Mouse (Mus musculus) kidney, embryonic 15.5 days (tissue): ENCODE measurements around the gene Dennd4a. TPM values are rescaled to one million over a fixed set of nuclear protein-coding genes. Genes with fewer than 3 reads are reported as not detected.
A peak's percentile ranks its signal among the peaks of the same experiment; 100 is the strongest.
"Not testable (repeated sequence)": the region's sequence is repeated elsewhere in the genome, so short reads cannot be mapped to it uniquely, and the experiment has no call there.

ENCODE experiments used
- ATAC-seq: fragments of 200-750 bp; cut with Nextera tagmentation; replicated peaks from 2 replicates; pipeline ENCODE4 v1.8.0; 2017; ENCODE audit warnings: moderate TSS enrichment; ENCODE audit not compliant: low FRiP score
- H3K27ac ChIP-seq: fragments of 300-500 bp; sonication (generic); 2 replicates; pipeline ENCODE4 v1.5.1; 2015; ENCODE audit warnings: mild to moderate bottlenecking, inconsistent platforms
- H3K27me3 ChIP-seq: fragments of 300-500 bp; sonication (generic); 2 replicates; pipeline ENCODE4 v1.6.1; 2015; ENCODE audit warnings: inconsistent platforms
- H3K36me3 ChIP-seq: fragments of 300-500 bp; sonication (generic); 2 replicates; pipeline ENCODE4 v1.6.1; 2015; ENCODE audit warnings: inconsistent platforms
- H3K4me1 ChIP-seq: fragments of 300-500 bp; sonication (generic); 2 replicates; pipeline ENCODE4 v1.6.1; 2015; ENCODE audit warnings: inconsistent platforms
- H3K4me2 ChIP-seq: fragments of 300-500 bp; sonication (generic); 2 replicates; pipeline ENCODE4 v1.6.1; 2015; ENCODE audit warnings: moderate library complexity, mild to moderate bottlenecking, inconsistent platforms
- H3K4me3 ChIP-seq: fragments of 300-500 bp; sonication (generic); replicated peaks from 2 replicates; pipeline ENCODE4 v1.5.1; 2015; ENCODE audit warnings: mild to moderate bottlenecking, inconsistent platforms
- H3K9ac ChIP-seq: fragments of 300-500 bp; sonication (generic); 2 replicates; pipeline ENCODE4 v1.6.1; 2015; ENCODE audit warnings: mild to moderate bottlenecking, inconsistent platforms
- H3K9me3 ChIP-seq: fragments of 300-500 bp; sonication (generic); replicated peaks from 2 replicates; pipeline ENCODE4 v1.6.1; 2016; ENCODE audit warnings: inconsistent platforms
- WGBS: fragments of 180-500 bp; shearing (Covaris S2); methylation state at CpG from one replicate; pipeline ENCODE4 v1.1.7; 2015; ENCODE audit warnings: mixed read lengths; 5-methylcytosine and 5-hydroxymethylcytosine counted together
- polyA plus RNA-seq: library from polyadenylated mRNA; unstranded; fragments of >200 nt; fragmentation: Nextera tagmentation; extraction: Ambion mirVana; gene quantifications from 2 replicates; pipeline ENCODE4 v1.2.1, GENCODE M21; 2015

The Dennd4a gene
- polyA plus RNA-seq, 1 experiment from 2014 or later = 7.6 TPM

- ATAC-seq = no peak
- WGBS = 86% methylated on average over 5 of the region's 5 CpGs
- no peaks in the 10 kb centered on the region for H3K9me3 ChIP-seq
- H3K27me3 ChIP-seq = no peaks in the 10 kb centered on the region
- no peak overlapping the region for H3K4me2 ChIP-seq
- no peaks in the 10 kb centered on the region for H3K4me1 ChIP-seq
- no peak overlapping the region for H3K9ac ChIP-seq
- H3K36me3 ChIP-seq = no peaks in the 10 kb centered on the region
- no peak overlapping the region for H3K27ac ChIP-seq
- H3K4me3 ChIP-seq = no peak overlapping the region
Measured at GRCm38 (mm10) chr9:64803373-64804214, 7.5 kb upstream of the Dennd4a start.

- WGBS = 58% methylated on average over 5 of the region's 5 CpGs
- no peak overlapping the region for H3K4me2 ChIP-seq
Measured at GRCm38 (mm10) chr9:64805875-64806274, 5.3 kb upstream of the Dennd4a start.

GRCm38 (mm10) chr9:64806335-64807060 is 4.6 kb upstream of the Dennd4a start:
- Histone ChIP-seq H3K36me3 (no peaks in the 10 kb centered on the region), H3K4me1 (no peaks in the 10 kb centered on the region), H3K9ac (no peak overlapping the region), H3K9me3 (no peaks in the 10 kb centered on the region), H3K4me3 (no peak overlapping the region), H3K27ac (no peak overlapping the region), H3K4me2 (no peak overlapping the region), H3K27me3 (no peaks in the 10 kb centered on the region)
- no peak for ATAC-seq
- 79% methylated on average over 6 of the region's 6 CpGs for WGBS

More at GRCm38 (mm10) chr9:64805875-64806274, 5.3 kb upstream of the Dennd4a start:
- H3K27me3 ChIP-seq = no peaks in the 10 kb centered on the region
- no peak overlapping the region for H3K9ac ChIP-seq
- H3K4me3 ChIP-seq = no peak overlapping the region
- ATAC-seq = no peak
- no peaks in the 10 kb centered on the region for H3K36me3 ChIP-seq
- H3K4me1 ChIP-seq = no peaks in the 10 kb centered on the region
- no peaks in the 10 kb centered on the region for H3K9me3 ChIP-seq
- no peak overlapping the region for H3K27ac ChIP-seq

- no peak for ATAC-seq
- no peak overlapping the region for H3K4me3 ChIP-seq
- no peaks in the 10 kb centered on the region for H3K9me3 ChIP-seq
- 74% methylated on average over 14 of the region's 14 CpGs for WGBS
- no peak overlapping the region for H3K27ac ChIP-seq
- H3K4me1 ChIP-seq = peaks cover 4% of the 10 kb centered on the region; the same call in 1 of the 2 replicates
- H3K4me2 ChIP-seq = no peak overlapping the region
- H3K9ac ChIP-seq = no peak overlapping the region
- H3K27me3 ChIP-seq = no peaks in the 10 kb centered on the region
- H3K36me3 ChIP-seq = no peaks in the 10 kb centered on the region
Measured at GRCm38 (mm10) chr9:64807061-64807808, 3.9 kb upstream of the Dennd4a start.

DNA sequence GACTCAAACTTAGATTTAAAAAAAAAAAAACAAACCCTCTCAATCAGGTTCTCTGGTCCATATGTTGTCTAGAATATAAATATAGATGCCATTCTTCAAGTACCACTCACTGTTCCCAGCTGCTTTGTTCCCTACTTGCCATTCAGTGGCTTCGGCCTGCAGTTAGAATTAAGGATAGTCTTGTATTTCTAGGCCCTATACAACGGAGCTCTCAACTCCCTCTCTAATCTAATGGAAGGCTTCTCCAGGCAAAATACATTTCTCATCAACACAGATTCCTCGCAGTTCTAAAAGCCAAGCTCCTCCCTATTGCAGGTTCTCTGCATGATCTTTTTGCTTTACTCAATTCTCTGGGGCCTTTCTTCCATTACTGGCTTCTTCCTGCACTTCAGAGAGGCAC is 1.3 kb upstream of the Dennd4a start:
- Histone ChIP-seq H3K27me3 (no peaks in the 10 kb centered on the region), H3K36me3 (no peaks in the 10 kb centered on the region), H3K4me1 (peaks cover 8% of the 10 kb centered on the region; the same call in 1 of the 2 replicates), H3K4me3 (no peak overlapping the region), H3K9ac (no peak overlapping the region), H3K9me3 (no peaks in the 10 kb centered on the region), H3K27ac (no peak overlapping the region), H3K4me2 (no peak overlapping the region)
- 76% methylated on average over 3 of the region's 3 CpGs for WGBS
- no peak for ATAC-seq

DNA sequence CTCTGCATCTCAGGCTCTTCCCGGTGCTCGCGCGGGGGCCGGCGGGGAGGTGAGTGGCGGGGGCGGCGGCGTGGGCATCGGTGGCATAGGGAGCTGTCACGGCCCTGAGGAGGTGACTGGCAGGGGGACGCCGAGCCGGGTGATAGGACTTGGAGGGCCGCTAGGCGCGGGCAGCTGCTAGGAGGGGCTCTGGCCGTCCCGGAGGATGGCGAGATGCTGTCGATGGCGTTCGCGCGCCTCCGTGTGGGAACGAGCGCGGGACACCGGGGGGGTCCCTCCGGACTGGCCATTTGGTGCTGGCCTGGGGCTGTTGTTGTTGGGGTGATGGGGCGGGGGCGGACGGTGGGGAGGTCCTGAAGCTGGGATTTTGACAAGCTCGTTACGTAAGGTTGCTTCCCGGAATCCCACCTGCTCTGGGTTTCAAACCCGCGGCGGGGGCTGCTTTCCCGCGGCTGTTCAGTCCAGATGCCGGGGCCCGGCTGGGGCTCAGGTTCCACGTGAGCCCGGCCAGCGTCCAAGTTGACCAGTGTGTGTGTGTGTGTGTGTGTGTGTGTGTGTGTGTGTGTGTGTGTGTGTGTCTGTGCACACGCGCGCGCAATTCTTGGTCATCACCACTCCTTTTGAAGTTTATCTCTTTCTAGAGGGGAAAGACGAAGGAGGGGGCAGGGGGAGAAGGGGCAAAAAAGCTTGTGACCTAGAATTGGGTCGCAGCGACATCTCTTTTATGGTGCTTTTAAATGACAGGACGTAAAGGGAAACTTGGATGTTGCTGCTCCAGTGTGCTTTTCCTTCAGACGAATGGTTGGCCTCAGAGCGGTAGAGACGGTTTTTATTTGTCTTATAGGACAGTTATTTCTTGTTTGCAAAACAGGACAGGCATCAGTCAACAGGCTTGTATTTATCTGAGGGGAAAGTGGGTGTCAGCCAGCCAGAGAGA is 666 bp downstream of the Dennd4a start:
- WGBS = under 1% methylated on average over 58 of the region's 59 CpGs
- ATAC-seq = peak; percentile 76
- no peaks in the 10 kb centered on the region for H3K9me3 ChIP-seq

DNA sequence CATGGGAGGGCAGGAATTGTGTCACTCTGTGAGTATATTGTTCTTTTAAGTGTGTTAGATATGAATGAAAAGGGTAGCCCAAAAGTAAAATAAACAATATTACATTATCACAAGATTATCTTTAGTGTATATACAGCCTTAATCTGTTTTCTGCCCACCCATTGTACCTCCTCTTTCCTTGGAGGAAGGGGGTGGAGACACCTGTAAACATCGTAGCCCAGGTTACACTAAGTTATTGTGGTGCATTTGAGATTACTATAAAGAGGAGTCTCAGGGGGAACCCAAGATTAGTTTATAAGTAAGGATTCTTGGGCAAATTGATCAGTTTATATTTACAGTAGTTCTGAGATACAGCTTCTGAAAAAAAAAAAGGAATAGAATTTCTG is 1.3 kb downstream of the Dennd4a start:
- Histone ChIP-seq H3K9me3 (no peaks in the 10 kb centered on the region), H3K4me3 (peak overlapping the region; percentile 90), H3K36me3 (no peaks in the 10 kb centered on the region), H3K4me1 (peaks cover 8% of the 10 kb centered on the region; the same call in 1 of the 2 replicates), H3K9ac (0 out of 2 replicates have a peak overlapping the region, but pooled peaks have one; percentile 61), H3K4me2 (peak overlapping the region; percentile 90), H3K27ac (no peak overlapping the region), H3K27me3 (no peaks in the 10 kb centered on the region)
- no peak for ATAC-seq
- WGBS = 32% methylated on average over 1 of the region's 1 CpGs

More for the DNA sequence above, 666 bp downstream of the Dennd4a start:
- peak overlapping the region; percentile 90 for H3K4me2 ChIP-seq
- H3K4me1 ChIP-seq = peaks cover 8% of the 10 kb centered on the region; the same call in 1 of the 2 replicates
- peak overlapping the region; percentile 90 for H3K27ac ChIP-seq
- no peaks in the 10 kb centered on the region for H3K27me3 ChIP-seq
- H3K36me3 ChIP-seq = no peaks in the 10 kb centered on the region
- peak overlapping the region; percentile 90 for H3K4me3 ChIP-seq
- H3K9ac ChIP-seq = peak overlapping the region; percentile 61

GRCm38 (mm10) chr9:64814273-64814672 is 3.1 kb downstream of the Dennd4a start:
- Histone ChIP-seq H3K27ac (no peak overlapping the region), H3K4me2 (no peak overlapping the region), H3K4me3 (no peak overlapping the region), H3K9ac (no peak overlapping the region), H3K36me3 (no peaks in the 10 kb centered on the region), H3K9me3 (no peaks in the 10 kb centered on the region), H3K27me3 (no peaks in the 10 kb centered on the region), H3K4me1 (peaks cover 8% of the 10 kb centered on the region; the same call in 1 of the 2 replicates)
- WGBS = 82% methylated on average over 6 of the region's 6 CpGs
- no peak for ATAC-seq

DNA sequence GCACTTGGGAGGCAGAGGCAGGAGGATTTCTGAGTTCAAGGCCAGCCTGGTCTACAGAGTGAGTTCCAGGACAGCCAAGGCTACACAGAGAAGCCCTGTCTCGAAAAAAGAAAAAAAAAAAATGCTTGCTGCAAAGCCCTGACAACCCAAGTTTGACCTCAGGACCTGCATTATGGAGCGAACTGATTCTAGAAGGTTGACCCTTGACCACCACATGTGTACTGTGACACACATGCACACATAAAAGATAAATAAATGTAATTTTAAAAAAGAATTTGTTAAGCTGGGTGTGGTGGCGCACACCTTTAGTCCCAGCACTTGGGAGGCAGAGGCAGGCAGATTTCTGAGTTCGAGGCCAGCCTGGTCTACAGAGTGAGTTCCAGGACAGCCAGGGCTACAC is 8.5 kb downstream of the Dennd4a start:
- ATAC-seq, H3K4me1 ChIP-seq, H3K9me3 ChIP-seq, H3K4me2 ChIP-seq, H3K9ac ChIP-seq, H3K27me3 ChIP-seq, H3K27ac ChIP-seq, H3K36me3 ChIP-seq, H3K4me3 ChIP-seq: not testable (repeated sequence)
- WGBS = 90% methylated on average over 4 of the region's 4 CpGs

DNA sequence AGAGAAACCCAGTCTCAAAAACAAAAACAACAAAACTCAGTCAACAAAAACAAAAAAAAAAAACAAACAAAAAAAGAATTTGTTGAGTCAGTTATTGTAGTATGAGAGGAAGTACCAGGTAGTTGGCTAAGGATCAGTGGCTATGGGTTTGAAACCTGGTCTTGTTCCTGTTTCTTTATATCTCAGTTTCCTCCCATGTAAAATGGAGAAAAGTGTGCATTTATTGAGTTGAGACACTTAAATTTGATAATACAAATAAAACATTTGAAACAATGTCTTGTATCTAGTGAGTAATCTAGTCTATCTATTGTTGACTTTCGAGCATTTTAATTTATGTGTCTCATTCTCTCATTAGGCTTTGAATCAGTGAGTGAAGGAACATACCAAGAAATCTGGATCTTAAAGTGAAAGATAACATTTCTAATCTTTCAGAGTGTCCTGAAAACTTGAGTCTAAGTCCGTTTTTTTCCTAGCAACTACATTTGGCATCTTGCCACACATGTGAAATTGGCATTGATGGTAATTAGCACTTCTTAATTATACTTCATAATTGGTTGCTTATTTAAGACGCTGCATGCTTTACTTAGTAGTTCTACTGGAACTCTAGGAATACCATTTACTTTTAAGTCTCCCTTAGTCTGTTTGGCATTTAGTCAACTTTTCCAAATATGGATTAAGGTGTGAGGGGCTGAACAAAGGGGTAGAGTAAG is 9.1 kb downstream of the Dennd4a start:
- H3K4me3 ChIP-seq = no peak overlapping the region
- no peaks in the 10 kb centered on the region for H3K9me3 ChIP-seq
- no peak overlapping the region for H3K9ac ChIP-seq
- H3K36me3 ChIP-seq = no peaks in the 10 kb centered on the region
- H3K4me1 ChIP-seq = no peaks in the 10 kb centered on the region
- no peak overlapping the region for H3K27ac ChIP-seq
- no peak for ATAC-seq
- 85% methylated on average over 3 of the region's 3 CpGs for WGBS
- no peaks in the 10 kb centered on the region for H3K27me3 ChIP-seq
- no peak overlapping the region for H3K4me2 ChIP-seq
